Mouse (Mus musculus): ENCODE data around the gene Tuba3b.

GRCm38 (mm10) chr6:145636682-145637081 is 21.1 kb downstream of the Tuba3b start:
- no peak for TF ChIP-seq CTCF (IDR thresholded peaks at IDR 0.05; ENCODE audit: control insufficient read depth, insufficient read depth, insufficient replicate concordance, low read depth, low read length)
- no peak for TF ChIP-seq POLR2A (IDR thresholded peaks at IDR 0.05; ENCODE audit: control insufficient read depth, low read depth, low read length)
